Mouse (Mus musculus): ENCODE results near the gene Pak1. TPM values are rescaled to one million over a fixed set of nuclear protein-coding genes. Genes with fewer than 3 reads are reported as not detected.

Gene Pak1
- total and polyA plus RNA-seq, 3 experiments: 2.8 to 6.7 TPM; not detected in 1

DNA sequence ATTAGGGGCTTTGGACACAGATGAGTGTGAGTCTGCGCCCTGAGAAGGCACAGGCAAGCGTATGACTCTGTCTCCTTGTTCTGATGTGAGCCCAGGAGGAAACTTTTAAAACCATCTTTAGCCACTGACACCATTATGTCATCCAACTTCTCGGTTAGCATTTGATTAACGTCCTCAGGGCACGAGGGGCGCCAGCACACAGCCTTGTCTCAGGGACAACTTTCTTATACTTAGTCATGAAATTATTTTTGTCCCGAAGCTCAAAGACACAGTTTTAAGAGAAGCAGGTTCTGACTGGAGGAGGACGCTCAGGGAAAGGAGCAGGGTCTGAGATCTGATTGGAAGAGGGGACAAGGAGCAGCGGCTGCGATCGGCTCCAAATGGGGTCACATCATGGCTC lies 23.8 kb upstream of the Pak1 start:
- H3K36me3 ChIP-seq (ENCODE audit: control insufficient read depth in 1 of 2, insufficient read depth in 2 of 2, low read length in 2 of 2): peaks cover 0 to 7% of the 10 kb centered on the region in 2 experiments; a peak in 2 of 4 replicates
- H3K79me2 ChIP-seq (ENCODE audit: control insufficient read depth, insufficient read depth, low read length, poor library complexity): no peaks in the 10 kb centered on the region
- no peak overlapping the region for H3K4me3 ChIP-seq (ENCODE audit: control insufficient read depth in 1 of 2, insufficient read depth in 1 of 2, low read depth in 2 of 2, low read length in 2 of 2)
- no peak overlapping the region for H3K9ac ChIP-seq (ENCODE audit: control insufficient read depth, low read depth, low read length, poor library complexity, severe bottlenecking)
- TF ChIP-seq TCF12 (IDR thresholded peaks at IDR 0.05; ENCODE audit: low read depth, low read length): no peak
- no peak for TF ChIP-seq ZKSCAN1 (IDR thresholded peaks at IDR 0.05; ENCODE audit: low read depth, low read length)
- no peak for TF ChIP-seq NELFE (IDR thresholded peaks at IDR 0.05; ENCODE audit: low read depth, low read length)
- TF ChIP-seq RAD21 (IDR thresholded peaks at IDR 0.05; ENCODE audit: low read depth, low read length): no peak
- TF ChIP-seq USF2 (IDR thresholded peaks at IDR 0.05; ENCODE audit: borderline replicate concordance in 1 of 2, insufficient read depth in 1 of 2, low read depth in 1 of 2, low read length in 2 of 2): no peak
- no peak for TF ChIP-seq POLR2AphosphoS5 (IDR thresholded peaks at IDR 0.05; ENCODE audit: borderline replicate concordance, low read depth, low read length)
- TF ChIP-seq HCFC1 (IDR thresholded peaks at IDR 0.05; ENCODE audit: low read depth, low read length): no peak
- no peak for TF ChIP-seq ETS1 (IDR thresholded peaks at IDR 0.05; ENCODE audit: low read depth, low read length)
- no peak for TF ChIP-seq ZNF384 (IDR thresholded peaks at IDR 0.05; ENCODE audit: low read depth, low read length)
- TF ChIP-seq MXI1 (IDR thresholded peaks at IDR 0.05; ENCODE audit: low read depth, low read length): no peak
- TF ChIP-seq MAZ (IDR thresholded peaks at IDR 0.05; ENCODE audit: low read depth, low read length): no peak
- no peak for TF ChIP-seq MYB (IDR thresholded peaks at IDR 0.05; ENCODE audit: low read depth, low read length)
- TF ChIP-seq POLR2AphosphoS2 (IDR thresholded peaks at IDR 0.05; ENCODE audit: low read length): no peak
- TF ChIP-seq BHLHE40 (IDR thresholded peaks at IDR 0.05; ENCODE audit: borderline replicate concordance, low read depth, low read length): no peak
- no peak for TF ChIP-seq SMC3 (IDR thresholded peaks at IDR 0.05; ENCODE audit: low read depth, low read length)
- TF ChIP-seq MAFK (IDR thresholded peaks at IDR 0.05; ENCODE audit: borderline replicate concordance, low read depth, low read length): no peak
- TF ChIP-seq CTCF (IDR thresholded peaks at IDR 0.05 in 2 of 3, conservative IDR thresholded peaks at IDR 0.05 in 1 of 3; ENCODE audit: control insufficient read depth in 1 of 3, insufficient read depth in 1 of 3, low read depth in 2 of 3, low read length in 3 of 3, poor library complexity in 1 of 3, severe bottlenecking in 1 of 3): no peak
- no peak overlapping the region; the same call in 1 of the 2 replicates for H3K27ac ChIP-seq (ENCODE audit: control insufficient read depth, low read depth, low read length)
- H3K27me3 ChIP-seq (ENCODE audit: control insufficient read depth in 1 of 2, insufficient read depth in 2 of 2, low read length in 2 of 2): no peaks in the 10 kb centered on the region
- H3K9me3 ChIP-seq (replicated peaks; ENCODE audit: insufficient read depth, low read length): no peaks in the 10 kb centered on the region
- no peak for DNase-seq (ENCODE audit: low read depth, low spot score)
- peaks cover 0 to 30% of the 10 kb centered on the region in 2 experiments; a peak in 2 of 4 replicates for H3K4me1 ChIP-seq (ENCODE audit: control insufficient read depth in 1 of 2, insufficient read depth in 2 of 2, low read length in 2 of 2)

DNA sequence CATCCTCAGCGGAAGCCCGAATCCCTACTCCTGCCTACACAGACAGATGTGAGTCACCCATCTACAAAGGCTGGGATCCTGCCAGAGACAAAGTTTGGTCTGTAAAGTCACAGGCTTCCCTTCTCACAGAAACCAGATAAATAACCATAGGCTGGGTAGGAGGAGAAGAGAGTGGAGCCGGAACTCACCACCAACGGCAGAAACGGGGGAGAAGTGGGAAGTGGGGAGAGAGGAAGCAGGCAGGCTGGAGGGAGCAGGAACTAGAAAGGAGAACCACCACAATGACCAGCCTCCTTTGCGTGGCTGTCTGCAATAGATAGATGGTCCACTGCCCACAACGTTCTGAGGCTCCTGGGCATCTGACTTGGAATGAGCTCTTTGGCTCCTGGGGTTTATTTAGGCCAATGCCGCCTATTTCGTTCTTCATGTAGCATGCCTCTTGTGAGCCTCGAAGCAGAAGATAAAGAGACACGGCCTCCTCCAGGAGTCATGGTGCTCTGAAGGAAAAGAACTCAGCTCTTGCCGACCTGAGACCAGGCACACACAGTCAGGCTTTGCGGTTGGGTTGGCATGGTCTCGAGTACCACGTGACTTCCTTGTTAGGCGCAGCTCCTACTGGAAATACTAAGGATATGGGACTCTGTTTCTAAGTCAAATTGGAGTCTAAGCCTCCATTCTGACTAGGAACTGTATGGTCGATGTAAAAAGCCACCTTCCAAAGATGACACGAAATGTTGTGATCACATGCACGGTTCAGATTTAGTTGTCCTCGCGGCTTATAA lies 23.0 kb upstream of the Pak1 start:
- H3K27ac ChIP-seq (ENCODE audit: control insufficient read depth, low read depth, low read length): peak overlapping the region; percentile 68
- peak overlapping the region; percentile 12 to 41; a peak in 3 of 4 replicates for H3K4me3 ChIP-seq (ENCODE audit: control insufficient read depth in 1 of 2, insufficient read depth in 1 of 2, low read depth in 2 of 2, low read length in 2 of 2)
- H3K79me2 ChIP-seq (ENCODE audit: control insufficient read depth, insufficient read depth, low read length, poor library complexity): no peaks in the 10 kb centered on the region
- TF ChIP-seq NELFE (IDR thresholded peaks at IDR 0.05; ENCODE audit: low read depth, low read length) (no peak), SMC3 (IDR thresholded peaks at IDR 0.05; ENCODE audit: low read depth, low read length) (no peak), BHLHE40 (IDR thresholded peaks at IDR 0.05; ENCODE audit: borderline replicate concordance, low read depth, low read length) (no peak), MXI1 (IDR thresholded peaks at IDR 0.05; ENCODE audit: low read depth, low read length) (peak; percentile 24; the same call in 1 of the 2 replicates), ELF1 (IDR thresholded peaks at IDR 0.05; ENCODE audit: low read depth, low read length) (no peak), UBTF (IDR thresholded peaks at IDR 0.05; ENCODE audit: borderline replicate concordance, insufficient read depth, low read depth, low read length) (no peak), USF2 (IDR thresholded peaks at IDR 0.05; ENCODE audit: borderline replicate concordance in 1 of 2, insufficient read depth in 1 of 2, low read depth in 1 of 2, low read length in 2 of 2) (no peak), MAFK (IDR thresholded peaks at IDR 0.05; ENCODE audit: borderline replicate concordance, low read depth, low read length) (no peak), JUND (IDR thresholded peaks at IDR 0.05; ENCODE audit: low read depth, low read length) (no peak), SIN3A (IDR thresholded peaks at IDR 0.05; ENCODE audit: low read length) (no peak), POLR2A (IDR thresholded peaks at IDR 0.05; ENCODE audit: control insufficient read depth in 1 of 2, insufficient read depth in 1 of 2, low read depth in 1 of 2, low read length in 2 of 2, poor library complexity in 1 of 2) (peak in 1 of 2 experiments; percentile 44; a peak in 1 of 4 replicates), HCFC1 (IDR thresholded peaks at IDR 0.05; ENCODE audit: low read depth, low read length) (0 out of 2 replicates have a peak, but pooled peaks have one; percentile 14), KAT2A (conservative IDR thresholded peaks at IDR 0.05; ENCODE audit: low read depth, low read length) (no peak), TBP (IDR thresholded peaks at IDR 0.05; ENCODE audit: low read depth, low read length) (0 out of 2 replicates have a peak, but pooled peaks have one; percentile 44), MYB (IDR thresholded peaks at IDR 0.05; ENCODE audit: low read depth, low read length) (peak; percentile 61), ZMIZ1 (IDR thresholded peaks at IDR 0.05; ENCODE audit: low read depth, low read length) (no peak), CHD1 (IDR thresholded peaks at IDR 0.05; ENCODE audit: low read depth, low read length) (no peak), CTCF (IDR thresholded peaks at IDR 0.05 in 2 of 3, conservative IDR thresholded peaks at IDR 0.05 in 1 of 3; ENCODE audit: control insufficient read depth in 1 of 3, insufficient read depth in 1 of 3, low read depth in 2 of 3, low read length in 3 of 3, poor library complexity in 1 of 3, severe bottlenecking in 1 of 3) (no peak), TAL1 (IDR thresholded peaks at IDR 0.05; ENCODE audit: low read length) (peak; percentile 74), ETS1 (IDR thresholded peaks at IDR 0.05; ENCODE audit: low read depth, low read length) (no peak)

More for the DNA sequence above, 23.0 kb upstream of the Pak1 start:
- Histone ChIP-seq H3K9ac (ENCODE audit: control insufficient read depth, low read depth, low read length, poor library complexity, severe bottlenecking) (peak overlapping the region; percentile 51), H3K4me1 (ENCODE audit: control insufficient read depth in 1 of 2, insufficient read depth in 2 of 2, low read length in 2 of 2) (peaks cover 0 to 30% of the 10 kb centered on the region in 2 experiments; a peak in 2 of 4 replicates), H3K27me3 (ENCODE audit: control insufficient read depth in 1 of 2, insufficient read depth in 2 of 2, low read length in 2 of 2) (no peaks in the 10 kb centered on the region), H3K36me3 (ENCODE audit: control insufficient read depth in 1 of 2, insufficient read depth in 2 of 2, low read length in 2 of 2) (peaks cover 0 to 7% of the 10 kb centered on the region in 2 experiments; a peak in 2 of 4 replicates), H3K9me3 (replicated peaks; ENCODE audit: insufficient read depth, low read length) (no peaks in the 10 kb centered on the region)
- DNase-seq (ENCODE audit: low read depth, low spot score): peak; percentile 85
